ENCODE assay signal across 13 mouse cellular contexts in genomic region chr1:45355944-45356343, GRCm38 (mm10). TPM values are rescaled to one million over a fixed set of nuclear protein-coding genes. Genes with fewer than 3 reads are reported as not detected.
DNase-seq lines count a peak whose midpoint lies in the region; ATAC-seq lines count a peak whose summit lies in the region.
"Had no signal": no experiment of that assay in that cellular context is flagged by ENCODE, and none has a peak within 500 bp of the region (broad histone marks: within the 10 kb centered on the region; RNA-seq: fewer than 3 reads in every experiment).

No protein-coding gene starts in this region.

- intact Hi-C loops in heart, postnatal 25 days (cut with DNase I), result no loop called here

- H3K4me1 ChIP-seq in kidney, embryonic 16.5 days (ENCODE audit: insufficient read depth, low read length), result no peaks in the 10 kb centered on the region
- H3K4me1 ChIP-seq: megakaryocyte, embryonic 14.5 days; stomach, embryonic 15.5 days had no signal

- H3K27ac ChIP-seq in kidney, embryonic 16.5 days (ENCODE audit: low read length), result 0 out of 2 replicates have a peak overlapping the region, but pooled peaks have one; percentile 14
- H3K27ac ChIP-seq: stomach, embryonic 15.5 days had no signal

- H3K4me3 ChIP-seq in kidney, embryonic 16.5 days (ENCODE audit: low read length), result no peak overlapping the region
- H3K4me3 ChIP-seq: megakaryocyte, embryonic 14.5 days; stomach, embryonic 15.5 days had no signal

- peak; percentile 17 for DNase-seq in embryo, embryonic 10.5 days (ENCODE audit: low spot score)
- DNase-seq in embryo, embryonic 9.5 days (ENCODE audit: extremely low spot score), result no peak
- DNase-seq in kidney, postnatal 10 days, result no peak
- DNase-seq in adipocyte (ENCODE audit: low spot score), result peak; percentile 92
- DNase-seq in heart, postnatal 25 days (ENCODE audit: low spot score), result peak; percentile 35
- no peak for DNase-seq in spleen, adult 12 weeks (ENCODE audit: low spot score)
- DNase-seq in cerebellum, adult 11 months, result no peak
- DNase-seq: layer of hippocampus, adult 9-11 months; retina, postnatal 1 day had no signal

- no peaks in the 10 kb centered on the region for H3K9me3 ChIP-seq in kidney, embryonic 16.5 days (ENCODE audit: low read length)
- H3K9me3 ChIP-seq: stomach, embryonic 15.5 days had no signal

- 64% methylated on average over 4 of the region's 4 CpGs for WGBS in kidney, embryonic 16.5 days

- ATAC-seq in kidney, embryonic 16.5 days (ENCODE audit: low FRiP score, low TSS enrichment), result no peak

- H3K27me3 ChIP-seq in kidney, embryonic 16.5 days (ENCODE audit: insufficient read depth, low read length), result no peaks in the 10 kb centered on the region
- H3K27me3 ChIP-seq: megakaryocyte, embryonic 14.5 days; stomach, embryonic 15.5 days had no signal

- H3K36me3 ChIP-seq in kidney, embryonic 16.5 days (ENCODE audit: insufficient read depth, low read length), result no peaks in the 10 kb centered on the region
- H3K36me3 ChIP-seq: stomach, embryonic 15.5 days had no signal

- no peak overlapping the region for H3K9ac ChIP-seq in kidney, embryonic 16.5 days (replicated peaks; ENCODE audit: low read length)
- H3K9ac ChIP-seq: stomach, embryonic 15.5 days had no signal

- H3K4me2 ChIP-seq in kidney, embryonic 16.5 days (replicated peaks; ENCODE audit: low read depth, low read length), result no peak overlapping the region
- H3K4me2 ChIP-seq: stomach, embryonic 15.5 days had no signal

RNA-seq across cellular contexts. Expression of gene Col3a1, which starts 44.6 kb away (rescaled TPM):
- polyA plus RNA-seq in kidney, embryonic 16.5 days (2015; fragmentation: Nextera tagmentation; extraction: Ambion mirVana), result 1,118 and 1,232 TPM in 2 replicates
- 100 to 1,000 TPM; 422 to 465 TPM for total RNA-seq in heart, postnatal 25 days (2021)
- total RNA-seq: granulocyte monocyte progenitor cell, adult 5-6 weeks had no signal

Comparison
In these comparisons a context has a peak if more than half of its experiments do, and no peak if none do; other contexts are left out.
1. DNase-seq: peak in embryo, embryonic 10.5 days (single experiment), adipocyte (single experiment) and heart, postnatal 25 days (single experiment); none in embryo, embryonic 9.5 days (single experiment), kidney, postnatal 10 days (single experiment), spleen, adult 12 weeks (single experiment) and cerebellum, adult 11 months (single experiment).